Mouse (Mus musculus) cerebellum, adult 18-20 months (tissue): Measurements from ENCODE around the gene Stxbp3.

ENCODE experiments used
- DNase-seq, 2 experiments: peaks; one replicate each; pipeline ENCODE4 v3.0.0; 2021

Gene Stxbp3

GRCm38 (mm10) chr3:108762597-108763111 is 77.7 kb downstream of the Stxbp3 start:
- DNase-seq, result no peak

GRCm38 (mm10) chr3:108759566-108760420 is 80.5 kb downstream of the Stxbp3 start:
- no peak for DNase-seq

GRCm38 (mm10) chr3:108757570-108757969 is 82.8 kb downstream of the Stxbp3 start:
- DNase-seq, result no peak

GRCm38 (mm10) chr3:108756131-108756530 is 84.2 kb downstream of the Stxbp3 start:
- DNase-seq, result no peak

GRCm38 (mm10) chr3:108755542-108755941 is 84.8 kb downstream of the Stxbp3 start:
- DNase-seq, result no peak

GRCm38 (mm10) chr3:108754541-108754940 is 85.8 kb downstream of the Stxbp3 start:
- no peak for DNase-seq

- no peak for DNase-seq
Observed at GRCm38 (mm10) chr3:108751691-108752090, 88.6 kb downstream of the Stxbp3 start.

- no peak for DNase-seq
Observed at GRCm38 (mm10) chr3:108751061-108751460, 89.3 kb downstream of the Stxbp3 start.

GRCm38 (mm10) chr3:108744060-108744459 is 96.3 kb downstream of the Stxbp3 start:
- DNase-seq, result no peak
